Mouse (Mus musculus): Measurements from ENCODE around the gene Hypm. TPM values are rescaled to one million over a fixed set of nuclear protein-coding genes. Genes with fewer than 3 reads are reported as not detected.

The Hypm gene
- total RNA-seq (2021) = not detected

DNA sequence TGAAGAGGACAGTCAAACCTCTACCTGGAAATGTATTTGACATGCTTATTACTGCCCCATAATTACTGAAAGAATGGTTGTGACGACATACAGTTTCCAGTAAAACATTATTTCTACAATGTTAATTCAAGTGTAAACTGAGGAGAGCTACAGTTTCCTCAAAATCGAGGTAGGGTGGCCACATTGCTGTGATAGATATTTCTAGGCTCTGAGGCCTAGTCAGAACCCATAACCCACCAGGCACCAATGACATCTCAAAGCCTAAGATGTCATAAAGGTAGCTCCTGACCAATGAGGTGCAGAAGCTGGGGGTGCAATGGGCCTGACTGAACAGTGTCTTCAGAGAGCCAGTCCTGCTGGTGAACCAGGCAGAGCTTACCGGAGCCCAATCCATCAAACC is at the start of gene Hypm:
Gene Hypm, plus strand, starts transcription at position 301 of the 400 bp plus-strand sequence.
- intact Hi-C loops (cut with DNase I) = no loop called here
- no peak for DNase-seq (ENCODE audit: low spot score in 2 of 2)

DNA sequence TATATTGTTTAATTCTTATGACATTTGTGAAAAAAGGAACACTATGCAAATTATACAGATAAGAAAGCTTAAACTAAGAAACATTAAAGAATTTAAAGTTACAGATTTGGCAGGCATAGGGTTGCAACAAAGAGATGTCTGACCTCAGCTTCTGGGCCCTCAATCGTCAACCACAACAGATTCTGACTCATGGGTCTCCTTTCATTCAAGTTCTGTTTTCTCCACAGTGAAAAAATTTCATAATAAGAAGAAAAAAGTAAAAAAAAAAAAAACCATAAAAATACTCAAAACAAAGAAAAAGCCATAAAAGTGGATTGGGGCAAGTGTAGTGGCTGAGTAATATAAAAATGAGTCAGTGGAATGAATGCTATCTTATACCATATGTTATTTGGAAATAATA is 36.6 kb upstream of the Hypm start:
- no peak for DNase-seq (ENCODE audit: low spot score in 2 of 2)
- intact Hi-C loops (cut with DNase I) = no loop called here

DNA sequence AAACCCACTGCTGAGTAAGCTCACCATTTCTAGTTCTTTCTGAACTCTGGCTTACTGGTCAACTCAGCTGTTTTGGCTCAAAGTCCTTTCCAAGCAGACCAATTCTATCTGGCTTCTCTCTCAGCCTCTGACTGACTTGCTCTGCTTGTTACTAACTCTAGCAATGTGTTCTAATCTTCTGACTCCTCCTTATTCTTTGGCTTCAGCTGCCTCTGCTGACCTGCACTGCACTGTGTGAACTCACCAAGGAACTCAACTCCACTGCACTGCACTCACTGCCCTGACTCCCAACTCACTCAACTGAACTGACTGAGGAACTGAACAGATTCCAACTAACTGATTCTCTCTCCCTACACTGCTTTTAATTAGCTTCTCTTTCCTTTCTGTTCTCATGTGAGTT is 34.3 kb upstream of the Hypm start:
- DNase-seq (ENCODE audit: low spot score in 2 of 2) = no peak
- intact Hi-C loops (cut with DNase I) = no loop called here

DNA sequence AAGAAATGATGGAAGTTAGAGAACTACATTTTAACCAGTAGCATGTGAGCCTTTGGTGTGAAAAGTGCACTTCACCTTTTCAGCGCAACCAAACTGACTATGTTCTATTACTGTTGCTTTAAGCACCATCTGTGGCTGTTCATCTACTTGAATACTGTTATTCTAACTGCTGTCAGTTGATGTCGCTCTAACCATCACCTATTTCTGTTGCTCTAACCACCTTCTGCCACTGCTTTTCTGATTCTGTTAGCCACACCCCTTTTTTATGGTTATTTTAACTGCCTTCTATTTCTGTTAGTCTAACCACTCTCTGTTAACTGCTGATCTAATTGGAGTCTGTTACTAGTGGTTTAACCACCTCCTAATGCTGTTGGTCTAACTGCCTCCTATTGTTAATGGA is 11.9 kb upstream of the Hypm start:
- DNase-seq (ENCODE audit: low spot score in 2 of 2) = no peak
- intact Hi-C loops (cut with DNase I) = no loop called here

DNA sequence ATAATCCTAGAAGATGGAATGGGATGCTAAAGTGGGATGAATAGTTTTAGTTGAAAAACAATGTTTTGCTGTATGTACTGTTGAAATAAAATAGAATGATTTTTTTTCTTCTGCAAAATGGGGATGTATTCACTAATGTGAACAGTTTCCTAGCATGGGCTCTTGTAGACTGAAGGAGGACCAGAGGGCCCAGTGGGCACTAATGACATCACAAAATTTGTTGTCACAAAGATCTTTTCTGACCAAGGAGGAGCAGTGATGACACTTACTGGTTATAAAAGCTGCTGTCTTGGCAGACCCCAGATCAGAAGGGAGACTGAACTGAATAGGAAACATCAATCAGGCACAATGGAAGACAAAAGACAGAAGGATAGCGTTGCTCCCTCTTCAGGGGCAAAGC is 2.7 kb downstream of the Hypm start, which contains the start of gene H2al3:
Gene H2al3, plus strand, starts transcription at position 301 of the 400 bp plus-strand sequence.
- DNase-seq (ENCODE audit: low spot score in 2 of 2) = no peak
- intact Hi-C loops (cut with DNase I) = no loop called here

DNA sequence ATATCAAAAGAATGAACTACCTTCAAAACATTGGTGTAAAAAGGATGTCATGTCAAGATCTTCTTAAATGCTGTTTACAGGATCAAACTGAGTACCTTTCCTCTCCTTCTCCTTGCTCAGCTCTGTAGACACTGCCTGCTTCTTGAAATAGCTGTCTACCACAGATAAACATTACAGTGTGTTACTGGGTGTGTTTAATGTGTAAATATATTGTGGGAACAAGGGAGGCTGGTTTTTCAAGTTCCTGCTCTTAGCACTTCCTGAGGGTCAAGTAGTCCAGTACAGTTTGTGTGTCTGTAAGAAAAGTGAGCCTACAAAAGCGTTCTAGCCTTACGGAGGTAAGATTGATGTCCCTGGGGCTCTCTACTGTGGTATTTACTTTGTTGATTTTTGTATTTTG is 15.1 kb downstream of the Hypm start:
- intact Hi-C loops (cut with DNase I) = no loop called here
- no peak for DNase-seq (ENCODE audit: low spot score in 2 of 2)

DNA sequence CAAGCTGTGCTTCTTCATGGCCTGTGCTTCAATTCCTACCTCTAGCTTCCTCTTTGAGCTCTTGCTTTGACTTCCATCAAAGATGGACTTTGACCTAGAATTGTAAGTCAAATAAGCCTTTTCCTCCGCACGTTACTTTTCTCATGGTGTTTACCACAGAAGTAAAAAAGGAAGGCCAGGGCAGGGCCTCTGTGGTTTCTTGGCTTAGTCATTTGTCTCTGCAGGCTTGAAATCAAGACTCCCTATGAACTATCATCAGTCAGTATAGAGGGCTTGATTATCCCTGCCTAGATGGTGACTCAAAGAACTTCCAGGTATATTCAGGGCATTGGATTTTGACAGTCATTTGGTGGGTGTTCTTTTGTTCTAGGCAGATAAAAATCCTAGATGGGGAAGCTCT is 28.8 kb downstream of the Hypm start:
- no peak for DNase-seq (ENCODE audit: low spot score in 2 of 2)
- intact Hi-C loops (cut with DNase I) = no loop called here

DNA sequence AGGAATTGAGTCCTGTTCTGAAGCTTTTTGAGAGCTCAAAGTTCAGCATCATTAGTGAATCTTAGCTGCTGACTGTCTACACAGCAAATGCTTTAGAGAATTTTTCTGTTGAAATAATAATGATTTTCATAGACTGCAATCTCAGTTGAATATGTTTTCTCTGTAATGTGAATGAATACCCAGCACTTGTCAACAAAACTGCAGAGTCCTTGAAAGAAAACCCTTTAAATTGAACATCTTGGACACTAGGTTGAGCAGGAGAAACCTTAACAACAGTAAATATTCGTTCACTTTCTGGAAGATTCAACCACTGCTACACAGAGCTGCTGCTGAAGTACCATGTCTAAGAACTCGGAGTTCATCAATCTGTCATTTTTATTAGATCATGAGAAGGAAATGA is 38.6 kb downstream of the Hypm start, which contains the start of gene Sytl5:
Gene Sytl5, plus strand, starts transcription at position 301 of the 400 bp plus-strand sequence.
- intact Hi-C loops (cut with DNase I) = no loop called here
- DNase-seq (ENCODE audit: low spot score in 2 of 2) = no peak

Other genes with a start within 250 kb of the Hypm start
- gene Dynlt3, start 183.9 kb upstream of the Hypm start, total RNA-seq (2021) = 100 to 1,000 TPM; 112 to 118 TPM
- not detected for gene H2al3, start 2.8 kb downstream of the Hypm start, total RNA-seq (2021)
- 1 to 10 TPM; 3.9 to 6.6 TPM for gene Sytl5, start 38.7 kb downstream of the Hypm start, total RNA-seq (2021)